Mouse (Mus musculus) embryo, embryonic 9.5 days (tissue): ENCODE results near the gene Olfr543.
A peak's percentile ranks its signal among the peaks of the same experiment; 100 is the strongest.
"Not testable (repeated sequence)": the region's sequence is repeated elsewhere in the genome, so short reads cannot be mapped to it uniquely, and the experiment has no call there.

Experiments used
- DNase-seq: peaks from one replicate; pipeline ENCODE4 v3.0.0-alpha.2; 2017; ENCODE audit errors: extremely low spot score

Gene Olfr543

DNA sequence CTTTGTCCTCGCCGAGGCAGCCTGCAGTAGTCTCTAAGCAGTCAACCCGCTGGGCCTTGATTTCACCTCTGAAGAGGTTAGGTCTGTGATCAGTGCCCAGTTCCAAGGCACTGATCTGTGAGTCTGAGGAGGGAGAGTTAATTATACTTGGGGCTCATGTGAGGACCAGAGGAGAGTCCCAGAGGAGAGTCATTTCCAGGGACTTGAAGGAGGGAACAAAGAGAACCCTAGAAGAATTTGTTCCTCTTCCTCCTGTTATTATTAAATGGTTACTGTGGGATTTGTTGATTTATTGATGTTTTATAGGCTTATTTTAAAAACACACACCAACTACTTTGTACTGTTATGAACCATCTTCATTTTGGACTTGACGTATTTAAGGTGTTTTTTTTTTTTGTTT, at the start of gene Olfr543:
Olfr543 (minus strand) TSS at position 101 of the 400 bp plus-strand sequence.
- DNase-seq = no peak

DNA sequence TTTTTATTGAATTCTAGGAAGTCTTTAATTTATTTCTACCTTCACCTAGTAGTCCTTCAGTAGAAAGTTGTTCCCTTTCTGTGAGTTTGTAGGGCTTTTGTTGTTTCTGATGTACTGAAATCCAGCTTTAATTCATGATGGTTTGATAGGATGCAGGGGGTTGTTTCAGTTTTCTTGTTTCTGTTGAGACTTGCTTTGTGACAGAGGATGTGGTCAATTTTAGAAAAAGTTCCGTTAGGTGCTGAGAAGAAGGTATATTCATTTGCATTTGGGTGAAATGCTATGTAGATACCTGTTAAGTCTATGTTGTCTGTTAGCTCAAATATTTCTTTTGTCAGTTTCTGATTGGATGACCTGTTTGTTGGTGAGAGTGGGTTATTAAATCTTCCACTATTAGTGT, 47.6 kb upstream of the Olfr543 start:
- DNase-seq = no peak

DNA sequence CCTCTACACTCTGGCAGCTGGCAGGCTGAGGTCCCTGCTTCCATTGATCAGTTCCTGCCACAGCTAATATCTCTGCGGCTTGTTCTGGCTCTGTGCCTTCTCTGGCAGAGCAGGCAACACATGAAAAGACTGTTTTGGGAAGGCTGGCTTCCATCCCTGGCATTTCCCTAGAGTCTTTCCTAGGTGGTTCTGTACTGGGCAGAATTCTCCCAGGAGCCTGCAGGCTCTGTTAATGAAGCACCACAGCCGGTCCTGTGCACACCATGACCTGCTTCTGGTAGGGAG, 35.5 kb upstream of the Olfr543 start:
- no peak for DNase-seq

DNA sequence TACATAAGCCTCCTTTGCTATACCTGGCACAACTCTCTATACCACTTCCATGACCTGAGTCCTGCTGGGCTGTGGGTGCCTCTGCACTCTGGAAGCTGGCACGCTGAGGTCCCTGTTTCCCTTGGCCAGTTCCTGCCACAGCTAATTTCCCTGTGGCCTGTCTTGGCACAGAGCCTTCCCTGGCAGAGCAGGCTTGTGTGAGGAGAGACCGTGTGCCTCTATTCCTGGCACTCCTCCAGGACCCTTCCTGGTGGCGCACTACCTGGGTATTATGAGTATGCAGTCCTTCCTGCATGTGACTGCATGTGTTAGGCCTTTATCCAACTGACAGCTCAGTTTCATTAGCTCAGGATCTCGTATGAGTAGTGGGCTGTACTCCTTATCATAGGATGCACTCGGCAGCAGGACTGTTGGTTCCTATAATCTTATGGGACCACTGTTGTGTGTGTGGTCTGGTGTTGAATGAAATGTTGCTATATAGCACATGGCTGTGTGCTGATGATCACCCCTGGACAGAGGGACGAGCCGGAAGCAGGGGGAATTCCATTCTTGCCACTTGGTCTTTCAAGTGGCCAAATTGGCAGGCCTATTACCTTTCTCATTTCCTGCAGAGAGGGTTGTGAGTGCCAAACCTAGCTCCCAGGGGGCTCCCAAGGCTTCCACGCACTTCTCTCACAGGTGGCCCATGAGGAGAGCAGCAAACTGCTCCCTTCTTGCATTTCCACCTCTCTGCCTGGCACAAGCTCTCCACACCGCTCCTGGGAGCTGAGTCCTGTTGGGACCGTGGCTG, 35.0 kb upstream of the Olfr543 start:
- no peak for DNase-seq

DNA sequence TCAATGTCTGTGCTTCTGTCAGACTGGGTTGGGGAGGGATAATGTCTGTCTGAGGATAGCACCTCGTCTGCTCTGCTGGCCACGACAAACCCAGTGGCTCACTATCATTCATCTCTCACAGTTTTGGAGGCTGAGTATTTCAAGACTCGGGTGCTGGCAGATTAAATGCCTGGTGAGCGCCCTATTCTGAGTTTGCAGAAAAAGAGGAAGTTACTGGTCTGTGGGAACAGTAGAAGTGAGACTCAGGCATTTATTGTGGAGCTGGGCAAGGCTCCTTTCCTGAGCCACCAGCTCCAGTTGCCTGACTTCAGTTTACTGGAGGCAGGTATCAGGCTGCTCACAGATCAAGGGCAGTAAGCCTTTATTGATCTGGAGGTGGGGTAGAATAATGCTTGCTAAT, 32.7 kb upstream of the Olfr543 start:
- DNase-seq = no peak

DNA sequence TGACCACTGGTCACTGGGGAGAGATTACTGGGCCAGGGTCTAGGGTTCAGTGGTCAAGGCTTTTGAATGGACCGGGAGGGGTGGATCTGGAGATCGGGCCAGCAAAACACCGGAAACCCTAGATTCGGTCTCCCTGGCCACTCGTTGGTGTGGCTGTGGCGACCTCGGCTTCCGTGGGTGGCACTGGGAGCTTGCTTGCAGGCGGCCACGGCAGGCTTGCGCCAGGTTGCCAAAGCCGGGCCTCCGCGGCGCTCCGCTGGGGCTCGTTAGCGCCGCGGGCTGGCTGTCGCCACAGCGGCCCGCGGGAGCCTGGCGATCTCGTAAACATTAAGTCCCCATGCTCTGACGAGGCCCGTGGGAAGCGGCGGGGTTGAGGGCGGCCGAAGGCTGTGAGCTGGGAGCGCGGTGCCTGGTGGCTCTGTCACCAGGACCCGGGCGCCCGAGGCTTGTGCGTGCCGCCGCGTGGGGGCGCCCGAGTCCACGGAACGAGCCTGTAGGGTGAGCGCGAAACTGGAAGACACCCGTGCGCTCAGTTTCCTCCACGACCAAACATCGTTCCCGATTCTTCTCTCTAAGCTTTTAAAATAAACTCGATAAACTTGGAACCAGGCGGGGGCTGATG, 31.4 kb upstream of the Olfr543 start:
- DNase-seq = peak; percentile 88

DNA sequence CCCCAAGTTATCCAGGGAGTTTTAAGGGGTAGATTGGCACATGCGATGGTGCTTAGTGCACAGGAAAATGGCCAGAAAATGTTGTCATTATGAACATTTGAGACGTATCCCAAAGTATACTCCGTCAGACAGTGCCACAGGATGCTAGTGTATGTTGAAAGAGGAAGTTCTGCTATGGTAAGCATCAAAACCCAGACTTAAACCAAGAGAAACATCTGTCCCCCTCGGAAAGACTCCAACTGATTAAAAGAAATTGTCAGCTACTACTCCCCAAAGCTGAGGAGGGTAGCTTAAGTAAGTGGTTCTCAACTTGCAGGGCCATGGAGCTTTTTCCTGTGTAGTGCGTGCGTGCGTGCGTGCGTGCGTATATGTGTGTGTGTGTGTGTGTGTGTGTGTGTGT, 30.4 kb upstream of the Olfr543 start:
- DNase-seq = no peak

DNA sequence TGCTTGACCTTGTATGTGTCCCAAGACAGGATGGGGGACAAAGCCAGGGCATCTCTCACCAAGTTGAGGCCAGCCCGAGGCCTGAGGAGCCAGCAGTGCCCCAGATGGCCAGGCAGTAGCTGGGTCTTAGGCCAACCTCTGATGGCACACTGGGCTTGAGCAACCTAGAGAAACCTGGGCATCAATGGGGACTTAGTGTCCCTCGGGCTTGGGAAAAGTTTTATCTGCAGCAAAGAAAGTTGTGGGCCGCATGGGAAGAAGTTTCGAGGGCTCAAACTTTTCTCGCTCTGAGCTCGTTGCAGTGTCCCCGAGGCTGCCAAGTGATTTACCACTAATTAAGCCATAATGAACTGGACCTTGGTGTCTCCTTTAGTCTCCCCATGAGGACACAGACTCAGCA, 28.2 kb upstream of the Olfr543 start:
- no peak for DNase-seq

DNA sequence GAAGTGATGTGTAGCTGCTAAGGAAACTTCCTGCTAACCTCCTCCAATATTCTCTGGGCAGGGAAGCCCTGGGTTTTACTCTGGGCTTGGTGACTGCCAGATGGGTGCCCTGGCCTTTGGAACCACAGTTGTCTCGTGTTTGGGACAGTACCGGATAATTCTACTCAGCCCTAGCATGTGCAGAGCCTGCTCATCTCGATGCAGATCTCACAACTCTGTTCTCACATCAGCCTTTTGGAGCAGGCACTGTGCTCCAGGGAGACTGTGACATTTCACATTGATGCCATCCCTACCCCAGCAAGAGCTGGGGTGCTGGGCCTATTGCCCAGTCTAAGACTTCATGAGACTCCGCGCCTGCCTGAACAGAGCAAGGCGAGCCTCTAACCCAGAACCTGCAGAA, 27.2 kb upstream of the Olfr543 start:
- no peak for DNase-seq

DNA sequence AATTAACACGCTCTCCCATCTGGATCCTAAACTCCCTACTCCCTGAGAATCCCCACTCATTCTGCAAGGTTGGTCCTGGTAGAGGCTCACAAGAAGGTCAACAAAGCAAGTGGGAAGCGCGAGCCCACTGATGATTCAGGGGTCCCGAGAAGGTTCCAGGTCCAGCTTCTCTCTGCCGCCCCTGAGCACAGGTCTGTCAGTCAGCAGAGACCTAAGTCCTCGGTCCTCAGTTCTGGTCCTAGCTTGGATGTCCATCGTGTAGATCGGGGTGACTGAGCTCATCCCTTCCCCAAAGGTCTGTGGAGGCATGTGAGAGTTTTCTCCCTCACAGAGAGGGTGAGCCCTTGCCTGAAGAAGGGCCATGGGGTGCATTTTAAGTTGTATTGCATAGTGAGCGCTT, 26.6 kb upstream of the Olfr543 start:
- DNase-seq = no peak

DNA sequence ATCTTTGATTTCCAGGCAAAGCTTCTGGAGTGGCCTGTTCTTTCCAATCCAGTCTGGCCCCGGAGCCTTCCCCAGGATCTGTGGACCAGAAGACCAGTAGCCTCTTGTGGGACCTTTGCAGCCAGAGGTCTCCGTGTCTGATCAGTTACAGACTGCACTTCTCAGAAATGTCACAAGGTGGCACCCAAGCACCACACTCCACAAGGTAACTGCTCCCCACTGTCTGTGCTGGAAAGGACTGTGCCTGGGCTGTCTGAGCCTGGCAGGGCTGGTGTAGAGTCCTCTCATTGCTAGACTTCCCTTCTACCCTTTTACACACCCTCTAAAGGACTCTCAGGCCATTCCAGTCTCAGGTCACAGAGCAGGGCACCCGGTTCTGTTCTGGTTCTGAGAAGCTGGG, 25.4 kb upstream of the Olfr543 start:
- DNase-seq = peak; percentile 72

DNA sequence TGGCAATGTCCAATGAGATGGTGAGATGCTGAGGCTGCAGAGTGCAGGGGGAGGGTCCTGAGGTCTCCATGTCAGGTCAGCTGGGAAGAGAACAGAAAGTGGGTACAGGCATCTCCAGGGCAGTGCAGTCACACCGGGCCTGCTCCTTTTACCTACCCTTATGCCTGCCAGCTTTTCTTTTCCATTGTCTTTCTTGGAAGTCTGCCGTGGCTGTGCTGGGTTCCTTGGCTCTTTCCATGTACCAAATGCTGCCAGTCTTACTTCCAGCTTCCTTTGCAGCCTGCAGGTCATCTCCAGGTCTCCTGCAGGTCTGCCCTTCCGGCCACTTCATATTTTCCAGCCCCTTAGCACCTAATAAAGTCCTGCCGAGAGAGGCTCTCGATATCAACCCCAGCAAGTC, 20.5 kb upstream of the Olfr543 start:
- DNase-seq = no peak

DNA sequence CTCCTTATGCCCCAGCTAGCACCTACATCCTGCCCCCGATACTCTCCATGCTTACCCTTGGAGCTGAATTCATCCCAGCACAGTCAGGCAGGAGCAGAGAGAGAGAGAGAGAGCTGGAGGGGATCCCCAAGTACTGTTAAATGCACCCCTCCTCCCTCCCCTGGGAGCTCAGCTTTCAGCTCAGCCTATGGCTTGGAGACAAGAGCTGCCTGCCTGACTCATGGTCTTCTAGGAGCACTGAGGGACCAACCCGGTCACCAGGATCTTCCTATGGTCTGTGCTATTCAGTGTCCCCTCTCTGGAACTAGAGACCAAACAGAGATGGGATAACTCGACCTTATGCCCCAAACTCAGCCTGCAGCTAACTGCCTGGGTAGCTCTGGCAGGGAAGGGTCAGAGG, 18.0 kb upstream of the Olfr543 start, which contains the start of gene Olfr545:
Olfr545 (minus strand) TSS at position 101 of the 400 bp plus-strand sequence.
- DNase-seq = no peak

DNA sequence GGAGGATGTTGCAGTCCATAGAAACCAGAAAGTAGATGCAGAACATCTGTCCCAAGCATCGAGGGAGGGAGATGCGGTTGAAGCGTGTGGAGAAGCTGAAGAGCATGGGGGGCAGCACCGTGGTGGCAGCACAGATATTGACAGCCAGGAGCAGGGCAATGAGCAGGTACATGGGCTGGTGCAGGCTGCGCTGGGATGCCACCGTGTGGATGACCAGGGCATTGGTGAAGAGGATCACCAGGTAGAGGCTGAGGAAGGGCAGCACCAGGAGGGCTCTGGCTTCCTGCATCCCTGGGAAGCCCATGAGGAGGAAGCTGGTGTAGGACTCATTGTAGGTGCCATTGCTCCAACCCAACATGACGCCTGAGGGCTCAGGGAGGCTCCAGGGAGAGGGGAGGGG, 12.9 kb upstream of the Olfr543 start:
- DNase-seq = not testable (repeated sequence)

DNA sequence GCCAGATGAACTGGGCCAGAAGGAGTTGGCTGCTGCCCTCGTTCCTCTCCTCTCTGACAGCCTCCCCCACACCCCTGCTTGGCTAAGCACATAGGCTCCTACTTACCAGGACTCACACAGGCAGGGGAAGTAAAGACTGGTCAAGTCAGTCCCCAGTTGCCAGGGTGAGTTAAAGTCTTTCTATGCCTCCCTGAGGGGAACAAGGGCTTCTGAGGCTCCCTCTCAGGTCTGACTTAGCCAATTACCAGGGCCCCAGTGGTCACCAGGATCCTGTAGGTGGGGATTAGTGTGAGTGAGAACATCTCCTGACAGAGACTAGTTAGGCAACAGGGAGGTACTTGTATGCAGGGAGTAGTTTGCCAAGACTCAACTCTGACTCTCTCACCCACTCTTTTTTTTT, 6.7 kb upstream of the Olfr543 start, which contains the start of gene Olfr544:
Olfr544 (minus strand) TSS at position 153 of the 400 bp plus-strand sequence.
- no peak for DNase-seq

DNA sequence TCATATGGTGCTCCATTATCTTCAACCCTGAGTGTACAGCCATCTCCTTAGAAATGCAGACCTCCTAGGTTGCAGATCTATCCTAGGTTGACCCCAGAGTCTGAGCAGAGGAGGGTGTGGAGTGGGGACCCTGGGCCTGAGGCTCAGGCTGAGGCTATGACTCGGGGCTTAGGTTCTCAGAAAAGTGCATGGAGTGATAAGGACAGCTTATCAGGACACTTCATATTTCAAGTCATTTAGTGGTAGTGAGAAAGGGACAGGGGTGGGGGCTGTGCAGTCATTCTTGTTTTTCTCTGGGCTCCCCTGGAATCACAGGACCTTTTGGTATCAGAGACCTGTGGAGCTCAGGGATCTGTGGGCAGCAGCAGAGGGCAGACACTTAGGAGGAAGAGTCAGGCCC, 4.6 kb upstream of the Olfr543 start:
- DNase-seq = no peak

DNA sequence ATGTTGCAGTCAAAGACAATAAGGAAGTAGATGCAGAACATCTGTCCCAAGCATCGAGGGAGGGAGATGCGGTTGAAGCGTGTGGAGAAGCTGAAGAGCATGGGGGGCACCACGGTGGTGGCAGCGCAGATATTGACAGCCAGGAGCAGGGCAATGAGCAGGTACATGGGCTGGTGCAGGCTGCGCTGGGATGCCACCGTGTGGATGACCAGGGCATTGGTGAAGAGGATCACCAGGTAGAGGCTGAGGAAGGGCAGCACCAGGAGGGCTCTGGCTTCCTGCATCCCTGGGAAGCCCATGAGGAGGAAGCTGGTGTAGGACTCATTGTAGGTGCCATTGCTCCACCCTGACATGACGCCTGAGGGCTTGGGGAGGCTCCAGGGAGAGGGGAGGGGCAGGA, 3.3 kb upstream of the Olfr543 start:
- not testable (repeated sequence) for DNase-seq

DNA sequence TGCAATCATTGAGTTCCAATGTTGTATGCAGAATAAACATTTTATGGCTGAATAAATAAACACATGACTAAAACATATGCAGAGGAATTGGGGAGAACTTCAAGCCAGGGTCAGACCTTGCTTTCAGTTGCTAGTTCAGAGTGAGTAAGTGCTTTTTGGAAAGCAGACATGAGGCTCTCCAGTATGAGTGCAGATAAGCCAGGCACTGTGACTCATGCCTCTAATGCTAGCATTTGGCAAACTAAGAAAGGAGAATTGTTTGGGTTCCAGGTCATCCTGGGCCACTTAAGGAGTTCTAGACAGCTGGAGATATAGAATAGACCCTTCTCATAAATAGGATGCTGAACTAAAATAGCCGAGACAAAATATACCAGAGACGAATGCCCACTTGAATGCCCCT, 2.2 kb upstream of the Olfr543 start:
- no peak for DNase-seq

DNA sequence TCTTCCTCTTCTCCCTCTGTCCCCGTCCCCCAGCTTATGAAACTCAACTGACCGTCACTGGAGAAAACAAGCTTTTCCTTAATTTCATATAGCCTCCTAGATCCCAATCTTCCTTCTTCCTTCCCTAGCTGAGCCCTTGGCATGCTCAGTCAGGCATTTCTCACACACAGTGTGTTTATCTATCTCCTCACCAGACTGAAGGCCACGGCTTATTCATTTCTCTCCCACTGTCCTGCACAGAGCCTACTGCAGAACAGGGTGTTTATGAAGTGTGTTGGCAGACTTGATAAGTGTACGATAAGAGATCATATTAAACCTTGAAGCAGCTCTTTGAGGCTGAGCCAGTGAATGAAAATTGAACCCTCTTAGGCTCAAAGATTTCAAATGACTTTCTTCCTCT, 658 bp downstream of the Olfr543 start:
- no peak for DNase-seq

DNA sequence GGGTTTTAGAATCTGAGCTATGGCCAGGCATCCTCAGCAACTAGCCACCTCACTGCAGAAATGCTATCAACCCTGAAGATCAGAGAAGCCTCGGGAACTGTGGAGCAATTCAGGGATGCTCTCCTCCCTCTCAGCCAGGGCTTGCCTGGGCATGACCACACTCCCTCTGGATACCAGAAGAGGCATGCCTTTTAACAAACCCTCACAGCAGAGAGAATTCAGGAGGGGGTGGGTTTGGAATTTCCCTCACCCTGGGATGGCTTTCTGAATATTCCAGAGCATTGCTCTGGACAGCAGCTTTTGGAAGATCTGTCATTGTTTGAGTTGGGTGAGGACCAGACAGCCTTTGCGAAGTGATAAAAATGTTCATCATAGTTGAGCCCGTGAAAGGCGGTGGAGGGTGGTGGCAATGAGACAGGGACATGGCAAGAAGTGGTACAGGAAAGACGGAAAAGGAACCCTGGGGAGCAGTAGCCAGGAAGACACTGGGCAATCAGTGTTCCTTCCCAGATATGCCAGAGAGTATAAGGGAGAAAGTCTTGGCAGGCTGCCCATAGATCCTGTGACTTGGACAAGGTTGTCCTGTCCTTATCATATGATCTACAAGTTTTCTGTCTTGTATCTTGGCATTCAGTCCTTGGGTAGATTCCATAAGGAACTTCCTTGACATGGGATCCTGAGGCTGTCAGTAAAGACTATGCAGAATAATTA, 2.0 kb downstream of the Olfr543 start:
- DNase-seq = no peak

DNA sequence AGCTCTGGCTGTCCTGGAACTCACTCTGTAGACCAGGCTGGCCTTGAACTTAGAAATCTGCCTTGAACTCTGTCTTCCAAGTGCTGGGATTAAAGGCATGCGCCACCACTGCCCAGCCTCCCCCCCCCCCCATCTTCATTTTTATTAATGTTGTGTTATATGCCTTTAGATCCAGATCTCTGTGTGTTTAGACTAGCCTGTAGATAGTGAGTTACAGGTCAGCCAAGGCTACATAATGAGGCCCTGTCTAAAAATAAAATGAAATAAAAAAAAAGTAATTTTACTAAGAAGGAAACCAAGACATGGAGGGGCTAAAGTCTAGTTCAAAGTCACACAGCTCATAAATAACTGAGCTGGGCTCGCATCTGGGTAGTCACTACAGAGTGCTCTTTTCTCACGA, 2.6 kb downstream of the Olfr543 start:
- DNase-seq = no peak

DNA sequence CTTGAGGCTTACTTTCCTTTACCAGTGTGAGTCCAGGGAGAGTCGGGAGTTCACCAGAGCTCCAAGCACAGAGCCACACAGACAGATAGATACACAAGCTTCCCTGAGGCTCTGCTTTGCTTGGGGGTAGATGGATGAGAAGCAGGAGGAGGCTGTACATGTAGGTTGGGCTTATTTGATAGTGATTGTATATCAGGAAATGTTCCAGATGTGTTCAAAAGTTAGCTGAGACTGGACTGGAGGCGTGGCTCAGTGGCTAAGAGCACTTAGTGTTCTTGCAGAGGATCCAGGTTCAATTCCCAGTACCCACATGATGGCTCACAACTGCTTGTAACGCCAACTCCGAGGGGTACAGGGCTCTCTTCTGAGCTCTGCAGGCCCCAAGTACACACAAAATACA, 3.1 kb downstream of the Olfr543 start:
- DNase-seq = no peak

DNA sequence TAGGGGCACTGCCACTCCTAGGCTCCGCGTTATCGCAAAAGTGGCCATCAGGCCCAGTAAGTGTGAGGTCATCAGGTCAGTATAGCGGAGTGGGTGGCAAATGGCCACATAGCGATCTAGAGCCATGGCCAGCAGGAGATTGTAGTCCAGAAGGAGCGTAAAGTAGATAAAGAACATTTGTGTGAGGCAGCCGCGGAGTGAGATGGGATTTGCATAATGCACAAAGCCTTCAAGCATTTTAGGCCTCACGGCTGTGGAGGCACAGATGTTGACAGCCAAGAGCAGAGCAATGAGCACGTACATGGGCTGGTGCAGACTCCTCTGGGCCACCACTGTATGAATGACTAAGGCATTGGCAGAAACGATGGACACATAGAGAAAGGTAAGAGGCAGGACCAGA, 4.1 kb downstream of the Olfr543 start:
- no peak for DNase-seq
